Mouse (Mus musculus): ENCODE results near the gene Pkhd1.

DNA sequence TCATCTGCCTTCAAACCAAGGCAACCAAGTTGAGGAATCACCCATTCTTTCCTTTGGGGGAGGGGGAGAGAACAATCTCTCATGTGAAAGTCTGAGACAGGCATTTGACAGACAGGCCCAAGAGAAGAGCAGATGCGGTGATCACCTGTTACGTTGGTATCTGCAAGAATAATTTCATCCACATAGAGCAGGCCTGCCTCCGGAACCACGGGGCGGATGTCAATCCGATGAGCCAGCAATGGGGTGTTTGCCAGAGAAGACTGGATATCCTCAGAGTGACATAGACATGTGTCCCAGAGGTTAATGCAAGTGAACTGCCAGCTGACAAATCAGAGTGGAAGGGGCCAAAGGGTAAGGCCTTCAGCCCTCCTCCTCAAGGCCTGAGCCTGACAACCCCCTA lies 59.4 kb downstream of the Pkhd1 start:
- no peak for TF ChIP-seq POLR2A (IDR thresholded peaks at IDR 0.05; ENCODE audit: borderline replicate concordance, low read depth, low read length)
- no peak for TF ChIP-seq CTCF (IDR thresholded peaks at IDR 0.05; ENCODE audit: low read depth, low read length)

Data from bone marrow macrophage, adult 2 months (primary cell).